Mouse (Mus musculus) testis, adult 2 months (tissue): ENCODE measurements around the gene Trp73. TPM values are rescaled to one million over a fixed set of nuclear protein-coding genes. Genes with fewer than 3 reads are reported as not detected.

Experiments
- H3K27ac ChIP-seq: fragments of 200-500 bp; 2 replicates; pipeline ENCODE4 v1.5.1; 2012; ENCODE audit warnings: low read depth, low read length; ENCODE audit not compliant: control insufficient read depth, insufficient read depth
- H3K27me3 ChIP-seq: fragments of 200-500 bp; 2 replicates; pipeline ENCODE4 v1.6.1; 2012; ENCODE audit warnings: mild to moderate bottlenecking, low read length, moderate library complexity; ENCODE audit not compliant: control insufficient read depth, insufficient read depth
- H3K36me3 ChIP-seq: fragments of 200-500 bp; 2 replicates; pipeline ENCODE4 v1.6.1; 2012; ENCODE audit warnings: mild to moderate bottlenecking, low read length; ENCODE audit not compliant: control insufficient read depth, insufficient read depth
- H3K4me1 ChIP-seq: fragments of 200-500 bp; 2 replicates; pipeline ENCODE4 v1.6.1; 2012; ENCODE audit warnings: low read length; ENCODE audit not compliant: control insufficient read depth, insufficient read depth
- H3K4me3 ChIP-seq: fragments of 200-500 bp; 2 replicates; pipeline ENCODE4 v1.5.1; 2012; ENCODE audit warnings: low read depth, mild to moderate bottlenecking, low read length, moderate library complexity, mixed read lengths; ENCODE audit not compliant: control insufficient read depth
- CTCF ChIP-seq: fragments of 200-500 bp; IDR thresholded peaks from 2 replicates; pipeline ENCODE4 v1.5.1; 2012; ENCODE audit warnings: low read depth, mild to moderate bottlenecking, inconsistent platforms, low read length, moderate library complexity; ENCODE audit not compliant: control insufficient read depth, insufficient read depth, insufficient replicate concordance
- POLR2A ChIP-seq: fragments of 200-500 bp; IDR thresholded peaks from 2 replicates; pipeline ENCODE4 v1.6.1; 2012; ENCODE audit warnings: low read depth, mild to moderate bottlenecking, inconsistent platforms, low read length, moderate library complexity; ENCODE audit not compliant: control insufficient read depth
- polyA plus RNA-seq: library from polyadenylated mRNA; depleted of rRNA; stranded (reverse); fragments of >200 nt; gene quantifications from 2 replicates; pipeline ENCODE4 v1.2.3, GENCODE M21; 2012

The Trp73 gene
- polyA plus RNA-seq, 1 experiment = 0.17 TPM

- Histone ChIP-seq H3K4me1 (no peaks in the 10 kb centered on the region; the same call in 1 of the 2 replicates), H3K27ac (no peak overlapping the region), H3K27me3 (no peaks in the 10 kb centered on the region), H3K4me3 (no peak overlapping the region), H3K36me3 (no peaks in the 10 kb centered on the region)
- TF ChIP-seq POLR2A (no peak), CTCF (peak; percentile 14; the same call in 1 of the 2 replicates)
These were observed 86.9 kb downstream of the Trp73 start for GRCm38 (mm10) chr4:154053065-154053464.

GRCm38 (mm10) chr4:154051401-154051800 lies 88.6 kb downstream of the Trp73 start:
- H3K4me1 ChIP-seq = no peaks in the 10 kb centered on the region; the same call in 1 of the 2 replicates

GRCm38 (mm10) chr4:154045837-154046236 lies 94.2 kb downstream of the Trp73 start:
- H3K27ac ChIP-seq = no peak overlapping the region
- no peaks in the 10 kb centered on the region for H3K27me3 ChIP-seq
- peak overlapping the region; percentile 47 for H3K4me3 ChIP-seq
- H3K4me1 ChIP-seq = no peaks in the 10 kb centered on the region
- TF ChIP-seq CTCF = peak; percentile 40; the same call in 1 of the 2 replicates
- no peak for TF ChIP-seq POLR2A
- H3K36me3 ChIP-seq = no peaks in the 10 kb centered on the region

More at GRCm38 (mm10) chr4:154051401-154051800, 88.6 kb downstream of the Trp73 start:
- no peak for TF ChIP-seq CTCF
- TF ChIP-seq POLR2A = no peak
- Histone ChIP-seq H3K27ac (no peak overlapping the region), H3K36me3 (no peaks in the 10 kb centered on the region), H3K27me3 (no peaks in the 10 kb centered on the region), H3K4me3 (no peak overlapping the region)

GRCm38 (mm10) chr4:154042577-154042976 lies 97.4 kb downstream of the Trp73 start, which contains the start of gene Ccdc27:
Ccdc27 (minus strand) TSS chr4:154042677.
- Histone ChIP-seq H3K4me3 (peak within 1 kb of the TSS; percentile 73), H3K36me3 (no peaks in the 10 kb centered on the region), H3K27me3 (no peaks in the 10 kb centered on the region), H3K4me1 (no peaks in the 10 kb centered on the region), H3K27ac (no peak within 1 kb of the TSS)
- TF ChIP-seq CTCF = no peak
- TF ChIP-seq POLR2A = no peak; the same call in 1 of the 2 replicates

GRCm38 (mm10) chr4:154037123-154037522 lies 102.9 kb downstream of the Trp73 start:
- TF ChIP-seq POLR2A = no peak
- no peak for TF ChIP-seq CTCF
- H3K4me3 ChIP-seq = no peak overlapping the region
- no peaks in the 10 kb centered on the region for H3K4me1 ChIP-seq
- H3K27ac ChIP-seq = no peak overlapping the region
- H3K27me3 ChIP-seq = no peaks in the 10 kb centered on the region
- H3K36me3 ChIP-seq = no peaks in the 10 kb centered on the region

- H3K4me3 ChIP-seq = no peak overlapping the region
- TF ChIP-seq CTCF (no peak), POLR2A (no peak)
- H3K27ac ChIP-seq = no peak overlapping the region
- H3K36me3 ChIP-seq = no peaks in the 10 kb centered on the region
- H3K27me3 ChIP-seq = no peaks in the 10 kb centered on the region
- H3K4me1 ChIP-seq = peaks cover 9% of the 10 kb centered on the region
These were observed 111.4 kb downstream of the Trp73 start for GRCm38 (mm10) chr4:154028646-154029045.

- H3K4me1 ChIP-seq = peaks cover 12% of the 10 kb centered on the region
- no peaks in the 10 kb centered on the region for H3K27me3 ChIP-seq
- H3K4me3 ChIP-seq = no peak overlapping the region
- no peak for TF ChIP-seq CTCF
- TF ChIP-seq POLR2A = no peak
- no peaks in the 10 kb centered on the region for H3K36me3 ChIP-seq
- no peak overlapping the region for H3K27ac ChIP-seq
These were observed 111.9 kb downstream of the Trp73 start for GRCm38 (mm10) chr4:154028066-154028465.

- no peak overlapping the region for H3K4me3 ChIP-seq
- H3K36me3 ChIP-seq = no peaks in the 10 kb centered on the region
- peaks cover 12% of the 10 kb centered on the region for H3K4me1 ChIP-seq
- H3K27me3 ChIP-seq = no peaks in the 10 kb centered on the region
- TF ChIP-seq CTCF = no peak
- TF ChIP-seq POLR2A = no peak
- H3K27ac ChIP-seq = no peak overlapping the region
These were observed 113.6 kb downstream of the Trp73 start for GRCm38 (mm10) chr4:154026441-154026761.
